Mouse (Mus musculus) cortical plate, adult 2 months (tissue): Measurements from ENCODE around the gene Zscan2.

Experiments
- CTCF ChIP-seq: fragments of 200-500 bp; IDR thresholded peaks from 2 replicates; pipeline ENCODE4 v1.5.1; 2011; ENCODE audit warnings: mild to moderate bottlenecking, control low read depth, low read length; ENCODE audit not compliant: insufficient read depth; ENCODE audit errors: extremely low read depth
- POLR2A ChIP-seq: fragments of 200-500 bp; IDR thresholded peaks from 2 replicates; pipeline ENCODE4 v1.6.1; 2011; ENCODE audit warnings: mild to moderate bottlenecking, low read length, control low read depth; ENCODE audit not compliant: insufficient read depth; ENCODE audit errors: extremely low read depth

- no peak for TF ChIP-seq CTCF
- no peak for TF ChIP-seq POLR2A
These were observed 12.3 kb downstream of the Zscan2 start for GRCm38 (mm10) chr7:80873038-80873437.
